Mouse (Mus musculus) myocyte (in vitro differentiated cells): ENCODE measurements around the gene Angptl6.

Experiments
- CEBPB ChIP-seq: IDR thresholded peaks from 2 replicates; pipeline ENCODE4 v1.6.1; 2011; ENCODE audit warnings: mild to moderate bottlenecking, moderate library complexity; ENCODE audit not compliant: poor library complexity, insufficient read depth, severe bottlenecking
- POLR2A ChIP-seq: IDR thresholded peaks from one replicate; pipeline ENCODE4 v1.6.1; 2011; ENCODE audit warnings: low read depth, mild to moderate bottlenecking, control low read depth, moderate library complexity; ENCODE audit not compliant: insufficient read length

DNA sequence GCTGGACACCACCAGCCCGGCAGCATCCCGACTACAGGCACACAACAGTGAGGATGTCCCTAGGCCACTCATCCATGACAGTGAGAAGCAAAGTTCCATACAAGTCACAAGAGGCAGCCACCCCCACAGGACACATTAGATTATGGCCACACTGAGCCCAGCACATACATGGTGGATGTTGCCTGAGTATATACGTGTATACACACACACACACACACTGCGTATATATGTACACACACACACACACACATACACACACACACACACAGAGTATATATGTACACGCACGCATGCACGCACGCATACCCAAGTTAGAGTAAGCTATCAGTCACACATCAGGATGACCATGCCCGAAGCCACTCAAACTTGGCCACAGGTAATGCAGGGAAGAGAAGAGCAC lies 15.9 kb upstream of the Angptl6 start:
- no peak for TF ChIP-seq POLR2A
- no peak for TF ChIP-seq CEBPB
